Mouse (Mus musculus): Measurements from ENCODE around the gene Ncdn.

DNA sequence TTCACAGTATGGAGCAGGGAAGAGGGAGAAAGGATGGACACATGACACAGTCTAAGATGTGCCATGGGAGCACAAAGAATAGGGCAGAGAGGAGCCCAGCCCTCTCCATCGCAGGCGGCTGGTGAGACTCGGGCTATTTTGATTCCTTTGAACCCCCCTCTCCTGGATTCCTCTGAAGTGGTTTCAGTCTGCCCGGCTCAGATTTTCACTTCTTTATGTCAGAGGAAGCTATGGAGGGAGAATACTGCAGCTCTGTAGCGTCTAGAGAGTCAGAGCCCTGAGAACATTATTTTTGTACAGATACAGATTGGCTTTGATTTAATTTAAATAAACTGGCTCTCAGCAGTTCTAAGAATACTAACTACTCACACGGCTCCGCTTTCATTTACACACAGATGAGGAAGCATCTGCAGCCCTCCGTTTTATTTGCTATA is 25.9 kb upstream of the Ncdn start:
- TF ChIP-seq CTCF (IDR thresholded peaks at IDR 0.05; ENCODE audit: control insufficient read depth, insufficient read depth, insufficient read length): no peak
- no peak for TF ChIP-seq MAX (IDR thresholded peaks at IDR 0.05)
- TF ChIP-seq CEBPB (IDR thresholded peaks at IDR 0.05; ENCODE audit: low read depth): no peak
- TF ChIP-seq USF1 (IDR thresholded peaks at IDR 0.05; ENCODE audit: low read depth): no peak
- no peak for TF ChIP-seq FOSL1 (IDR thresholded peaks at IDR 0.05; ENCODE audit: insufficient read depth, low read length, poor library complexity, severe bottlenecking)
- TF ChIP-seq MYOD1 (IDR thresholded peaks at IDR 0.05; ENCODE audit: control insufficient read depth, insufficient read length, low read depth): no peak
- no peak for TF ChIP-seq MYOG (IDR thresholded peaks at IDR 0.05; ENCODE audit: control insufficient read depth, extremely low read depth, insufficient read length)

Measured in C2C12 (cell line).